Mouse (Mus musculus): ENCODE data around the gene Tfap4. TPM values are rescaled to one million over a fixed set of nuclear protein-coding genes. Genes with fewer than 3 reads are reported as not detected.

Tfap4 gene
- polyA plus RNA-seq, 1 experiment = 12.0 TPM

DNA sequence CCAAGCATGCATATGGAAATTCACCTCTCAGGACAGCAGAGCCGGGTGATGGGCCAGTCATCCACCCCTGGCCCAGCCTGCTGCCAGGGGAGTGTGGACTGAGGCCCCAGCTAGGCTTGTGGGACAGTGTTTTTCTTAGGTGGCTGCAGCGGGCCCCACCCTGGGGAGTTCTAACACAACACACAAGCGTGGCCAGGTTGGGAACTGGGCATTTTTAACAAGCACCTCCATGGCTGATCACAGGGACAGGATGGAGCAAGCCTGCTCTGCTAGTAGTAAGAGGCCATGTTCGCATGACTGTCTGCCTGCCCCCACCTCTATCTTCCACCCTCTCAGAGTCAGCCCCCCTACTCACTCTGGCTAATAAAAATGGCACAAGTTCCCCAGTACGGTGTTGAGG, 38.4 kb upstream of the Tfap4 start:
- Histone ChIP-seq H3K4me3 (ENCODE audit: control insufficient read depth, insufficient read depth, low read length) (no peak overlapping the region), H3K4me1 (replicated peaks; ENCODE audit: control insufficient read depth, insufficient read depth, low read length) (peaks cover 18% of the 10 kb centered on the region), H3K27ac (ENCODE audit: control insufficient read depth, insufficient read depth, low read length) (no peak overlapping the region), H3K36me3 (ENCODE audit: control insufficient read depth, insufficient read depth, low read length) (no peaks in the 10 kb centered on the region), H3K27me3 (ENCODE audit: control insufficient read depth, insufficient read depth, low read length) (no peaks in the 10 kb centered on the region; the same call in 1 of the 2 replicates)
- no peak for DNase-seq
- no peak for TF ChIP-seq CTCF (IDR thresholded peaks at IDR 0.05; ENCODE audit: borderline replicate concordance, control insufficient read depth, extremely low read depth, insufficient read depth, low read length, poor library complexity)
- TF ChIP-seq POLR2A (IDR thresholded peaks at IDR 0.05; ENCODE audit: control insufficient read depth, extremely low read depth, insufficient read depth, low read length, poor library complexity) = no peak
- WGBS = 93% methylated on average over 5 of the region's 5 CpGs

GRCm38 (mm10) chr16:4597296-4597695, 37.6 kb upstream of the Tfap4 start:
- peaks cover 19% of the 10 kb centered on the region for H3K4me1 ChIP-seq (replicated peaks; ENCODE audit: control insufficient read depth, insufficient read depth, low read length)
- H3K27ac ChIP-seq (ENCODE audit: control insufficient read depth, insufficient read depth, low read length) = no peak overlapping the region
- TF ChIP-seq CTCF (IDR thresholded peaks at IDR 0.05; ENCODE audit: borderline replicate concordance, control insufficient read depth, extremely low read depth, insufficient read depth, low read length, poor library complexity) = no peak
- TF ChIP-seq POLR2A (IDR thresholded peaks at IDR 0.05; ENCODE audit: control insufficient read depth, extremely low read depth, insufficient read depth, low read length, poor library complexity) = no peak
- H3K27me3 ChIP-seq (ENCODE audit: control insufficient read depth, insufficient read depth, low read length) = no peaks in the 10 kb centered on the region; the same call in 1 of the 2 replicates
- DNase-seq = no peak
- H3K4me3 ChIP-seq (ENCODE audit: control insufficient read depth, insufficient read depth, low read length) = no peak overlapping the region
- 81% methylated on average over 7 of the region's 7 CpGs for WGBS
- H3K36me3 ChIP-seq (ENCODE audit: control insufficient read depth, insufficient read depth, low read length) = no peaks in the 10 kb centered on the region

DNA sequence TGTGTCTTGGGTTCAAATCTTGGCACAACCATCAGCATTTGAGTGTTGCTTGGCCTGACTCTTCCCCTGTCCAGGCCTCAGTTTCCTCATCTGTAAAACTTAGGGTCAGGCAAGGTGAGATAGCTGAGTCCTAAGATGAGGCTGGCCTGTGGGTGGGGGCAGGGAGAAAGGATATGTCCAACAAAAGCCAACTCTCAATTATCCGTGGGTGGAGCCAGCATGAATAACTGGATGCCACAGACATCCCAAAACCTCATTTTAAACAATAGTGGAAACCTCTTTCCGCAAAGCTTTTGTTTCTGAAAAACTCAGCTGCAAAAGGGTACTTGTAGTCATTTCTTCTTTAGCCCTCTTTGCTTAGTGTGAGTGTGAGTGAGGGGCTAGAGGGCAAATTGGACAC, 37.2 kb upstream of the Tfap4 start:
- TF ChIP-seq CTCF (IDR thresholded peaks at IDR 0.05; ENCODE audit: borderline replicate concordance, control insufficient read depth, extremely low read depth, insufficient read depth, low read length, poor library complexity) = no peak
- TF ChIP-seq POLR2A (IDR thresholded peaks at IDR 0.05; ENCODE audit: control insufficient read depth, extremely low read depth, insufficient read depth, low read length, poor library complexity) = no peak
- Histone ChIP-seq H3K27ac (ENCODE audit: control insufficient read depth, insufficient read depth, low read length) (no peak overlapping the region), H3K4me3 (ENCODE audit: control insufficient read depth, insufficient read depth, low read length) (no peak overlapping the region), H3K4me1 (replicated peaks; ENCODE audit: control insufficient read depth, insufficient read depth, low read length) (peaks cover 19% of the 10 kb centered on the region), H3K36me3 (ENCODE audit: control insufficient read depth, insufficient read depth, low read length) (no peaks in the 10 kb centered on the region), H3K27me3 (ENCODE audit: control insufficient read depth, insufficient read depth, low read length) (no peaks in the 10 kb centered on the region; the same call in 1 of the 2 replicates)
- DNase-seq = no peak
- 94% methylated on average over 2 of the region's 2 CpGs for WGBS

DNA sequence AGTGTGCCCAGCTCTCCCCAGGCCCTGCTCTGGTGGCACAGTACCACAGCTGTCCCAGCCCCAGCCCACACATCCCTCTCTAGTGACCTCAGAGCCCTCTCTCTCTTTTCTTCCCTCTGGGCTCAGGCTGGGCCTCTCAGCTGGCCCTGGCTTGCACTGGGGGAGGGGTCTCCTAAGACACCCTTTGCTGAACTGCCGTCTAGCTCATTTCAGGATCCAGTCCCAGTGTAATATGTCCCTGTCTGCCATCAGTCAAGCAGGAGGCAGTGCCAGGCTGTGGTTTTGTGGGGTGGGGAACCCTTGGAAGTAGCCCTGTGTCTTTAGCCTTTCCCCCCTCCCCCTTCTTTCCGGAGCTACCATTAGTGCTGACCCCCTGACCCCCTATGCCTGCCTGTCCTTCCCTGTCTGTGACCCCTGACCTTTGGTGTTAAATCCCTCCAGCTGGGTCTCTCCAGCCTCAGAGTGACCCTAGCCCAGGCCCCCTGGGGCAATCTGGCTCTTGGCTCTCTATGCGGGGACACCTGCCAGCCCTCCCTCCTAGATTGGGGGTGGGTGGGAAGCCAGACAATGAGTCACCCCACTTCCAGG, 36.6 kb upstream of the Tfap4 start:
- H3K4me3 ChIP-seq (ENCODE audit: control insufficient read depth, insufficient read depth, low read length) = no peak overlapping the region
- H3K4me1 ChIP-seq (replicated peaks; ENCODE audit: control insufficient read depth, insufficient read depth, low read length) = peaks cover 19% of the 10 kb centered on the region
- no peak overlapping the region for H3K27ac ChIP-seq (ENCODE audit: control insufficient read depth, insufficient read depth, low read length)
- H3K27me3 ChIP-seq (ENCODE audit: control insufficient read depth, insufficient read depth, low read length) = no peaks in the 10 kb centered on the region; the same call in 1 of the 2 replicates
- no peak for DNase-seq
- no peak for TF ChIP-seq POLR2A (IDR thresholded peaks at IDR 0.05; ENCODE audit: control insufficient read depth, extremely low read depth, insufficient read depth, low read length, poor library complexity)
- H3K36me3 ChIP-seq (ENCODE audit: control insufficient read depth, insufficient read depth, low read length) = no peaks in the 10 kb centered on the region
- 81% methylated on average over 3 of the region's 3 CpGs for WGBS

- no peak for TF ChIP-seq POLR2A (IDR thresholded peaks at IDR 0.05; ENCODE audit: control insufficient read depth, extremely low read depth, insufficient read depth, low read length, poor library complexity)
- TF ChIP-seq CTCF (IDR thresholded peaks at IDR 0.05; ENCODE audit: borderline replicate concordance, control insufficient read depth, extremely low read depth, insufficient read depth, low read length, poor library complexity) = no peak
- 89% methylated on average over 5 of the region's 5 CpGs for WGBS
- H3K27ac ChIP-seq (ENCODE audit: control insufficient read depth, insufficient read depth, low read length) = no peak overlapping the region
- H3K36me3 ChIP-seq (ENCODE audit: control insufficient read depth, insufficient read depth, low read length) = no peaks in the 10 kb centered on the region
- H3K4me1 ChIP-seq (replicated peaks; ENCODE audit: control insufficient read depth, insufficient read depth, low read length) = peaks cover 19% of the 10 kb centered on the region
- no peaks in the 10 kb centered on the region; the same call in 1 of the 2 replicates for H3K27me3 ChIP-seq (ENCODE audit: control insufficient read depth, insufficient read depth, low read length)
- no peak for DNase-seq
- no peak overlapping the region for H3K4me3 ChIP-seq (ENCODE audit: control insufficient read depth, insufficient read depth, low read length)
Observed at GRCm38 (mm10) chr16:4595527-4595963, 35.9 kb upstream of the Tfap4 start.

GRCm38 (mm10) chr16:4594814-4595526, 35.3 kb upstream of the Tfap4 start:
- TF ChIP-seq CTCF (IDR thresholded peaks at IDR 0.05; ENCODE audit: borderline replicate concordance, control insufficient read depth, extremely low read depth, insufficient read depth, low read length, poor library complexity) (no peak), POLR2A (IDR thresholded peaks at IDR 0.05; ENCODE audit: control insufficient read depth, extremely low read depth, insufficient read depth, low read length, poor library complexity) (no peak)
- Histone ChIP-seq H3K4me1 (replicated peaks; ENCODE audit: control insufficient read depth, insufficient read depth, low read length) (peaks cover 19% of the 10 kb centered on the region), H3K4me3 (ENCODE audit: control insufficient read depth, insufficient read depth, low read length) (peak overlapping the region; percentile 51), H3K36me3 (ENCODE audit: control insufficient read depth, insufficient read depth, low read length) (no peaks in the 10 kb centered on the region), H3K27me3 (ENCODE audit: control insufficient read depth, insufficient read depth, low read length) (no peaks in the 10 kb centered on the region; the same call in 1 of the 2 replicates), H3K27ac (ENCODE audit: control insufficient read depth, insufficient read depth, low read length) (no peak overlapping the region)
- DNase-seq = peak; percentile 39
- WGBS = 3% methylated on average over 51 of the region's 52 CpGs
